Mouse (Mus musculus): ENCODE data around the gene Abhd4. TPM values are rescaled to one million over a fixed set of nuclear protein-coding genes. Genes with fewer than 3 reads are reported as not detected.

The Abhd4 gene
- polyA plus RNA-seq, 1 experiment from 2014 or later = 96.0 TPM

- 87% methylated on average over 5 of the region's 5 CpGs for WGBS
- Histone ChIP-seq H3K4me3 (no peak overlapping the region), H3K27ac (no peak overlapping the region), H3K4me1 (replicated peaks) (peaks cover 19% of the 10 kb centered on the region; the same call in 1 of the 2 replicates), H3K9me3 (replicated peaks) (no peaks in the 10 kb centered on the region), H3K4me2 (no peak overlapping the region), H3K36me3 (no peaks in the 10 kb centered on the region), H3K9ac (no peak overlapping the region), H3K27me3 (no peaks in the 10 kb centered on the region)
- ATAC-seq (replicated peaks; ENCODE audit: insufficient number of reproducible peaks, insufficient read depth, low FRiP score, low read depth) = no peak
These were observed 42.2 kb upstream of the Abhd4 start for GRCm38 (mm10) chr14:54211755-54212154.

DNA sequence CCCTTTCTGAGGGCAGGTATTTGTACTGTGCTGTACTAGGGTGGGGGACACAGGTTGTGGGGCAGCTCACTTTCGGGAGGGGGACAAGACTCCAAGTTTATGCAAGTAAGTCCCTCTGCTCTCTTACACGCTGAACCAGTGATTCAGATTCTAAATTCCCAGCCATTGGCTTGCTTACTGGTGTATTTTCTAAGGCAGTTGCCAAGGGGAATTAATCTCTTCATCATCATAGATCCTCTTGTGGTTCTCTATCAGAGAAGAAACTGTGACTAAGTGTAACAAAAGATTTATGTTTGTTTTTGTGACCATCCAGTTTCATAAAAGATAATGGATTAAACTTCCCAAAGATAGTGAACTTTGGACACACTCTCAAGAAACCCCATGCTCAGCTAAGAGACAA is 40.3 kb upstream of the Abhd4 start:
- no peak overlapping the region for H3K9ac ChIP-seq
- peaks cover 6% of the 10 kb centered on the region; the same call in 1 of the 2 replicates for H3K4me1 ChIP-seq (replicated peaks)
- H3K27ac ChIP-seq = no peak overlapping the region
- H3K9me3 ChIP-seq (replicated peaks) = no peaks in the 10 kb centered on the region
- H3K4me2 ChIP-seq = no peak overlapping the region
- no peak overlapping the region for H3K4me3 ChIP-seq
- no peaks in the 10 kb centered on the region for H3K36me3 ChIP-seq
- ATAC-seq (replicated peaks; ENCODE audit: insufficient number of reproducible peaks, insufficient read depth, low FRiP score, low read depth) = no peak
- H3K27me3 ChIP-seq = no peaks in the 10 kb centered on the region
- WGBS = 72% methylated on average over 2 of the region's 2 CpGs

- no peaks in the 10 kb centered on the region for H3K27me3 ChIP-seq
- H3K4me2 ChIP-seq = no peak overlapping the region
- 30% methylated on average over 2 of the region's 2 CpGs for WGBS
- peak overlapping the region; percentile 59 for H3K27ac ChIP-seq
- H3K4me3 ChIP-seq = no peak overlapping the region
- no peak overlapping the region for H3K9ac ChIP-seq
- ATAC-seq (replicated peaks; ENCODE audit: insufficient number of reproducible peaks, insufficient read depth, low FRiP score, low read depth) = 0 out of 2 replicates have a peak, but pooled peaks have one; percentile 20
- H3K4me1 ChIP-seq (replicated peaks) = peaks cover 6% of the 10 kb centered on the region; the same call in 1 of the 2 replicates
- no peaks in the 10 kb centered on the region for H3K9me3 ChIP-seq (replicated peaks)
- no peaks in the 10 kb centered on the region for H3K36me3 ChIP-seq
These were observed 39.5 kb upstream of the Abhd4 start for GRCm38 (mm10) chr14:54214477-54214876.

DNA sequence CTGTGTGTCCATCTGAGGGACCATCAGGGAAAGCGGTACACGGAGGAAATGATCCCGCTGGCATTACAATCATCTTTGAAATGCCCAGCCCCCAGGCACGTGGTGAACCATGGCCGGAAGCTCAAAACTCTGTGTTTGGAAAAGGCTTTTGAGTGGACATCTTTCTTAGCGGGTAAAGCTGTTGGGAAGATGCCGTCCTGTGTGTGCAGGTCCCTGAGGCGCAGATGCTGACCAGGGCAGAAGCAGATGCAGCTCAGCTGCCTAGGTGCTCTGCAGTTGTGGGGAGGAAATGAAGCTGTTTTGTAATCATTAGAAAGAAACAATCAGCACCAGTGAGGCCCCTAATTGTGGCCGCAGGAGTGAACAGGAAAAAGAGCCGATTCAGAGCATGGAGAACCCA is 39.1 kb upstream of the Abhd4 start:
- Histone ChIP-seq H3K36me3 (no peaks in the 10 kb centered on the region), H3K9me3 (replicated peaks) (no peaks in the 10 kb centered on the region), H3K9ac (no peak overlapping the region), H3K4me1 (replicated peaks) (peaks cover 6% of the 10 kb centered on the region; the same call in 1 of the 2 replicates), H3K27me3 (no peaks in the 10 kb centered on the region), H3K4me2 (no peak overlapping the region), H3K4me3 (no peak overlapping the region), H3K27ac (peak overlapping the region; percentile 59)
- 54% methylated on average over 10 of the region's 10 CpGs for WGBS
- ATAC-seq (replicated peaks; ENCODE audit: insufficient number of reproducible peaks, insufficient read depth, low FRiP score, low read depth) = 0 out of 2 replicates have a peak, but pooled peaks have one; percentile 29

GRCm38 (mm10) chr14:54216126-54216525 is 37.9 kb upstream of the Abhd4 start:
- H3K9me3 ChIP-seq (replicated peaks) = no peaks in the 10 kb centered on the region
- H3K27me3 ChIP-seq = no peaks in the 10 kb centered on the region
- H3K4me2 ChIP-seq = no peak overlapping the region
- no peak overlapping the region for H3K4me3 ChIP-seq
- H3K36me3 ChIP-seq = no peaks in the 10 kb centered on the region
- 79% methylated on average over 7 of the region's 7 CpGs for WGBS
- no peak overlapping the region for H3K9ac ChIP-seq
- H3K4me1 ChIP-seq (replicated peaks) = peaks cover 6% of the 10 kb centered on the region; the same call in 1 of the 2 replicates
- H3K27ac ChIP-seq = no peak overlapping the region
- ATAC-seq (replicated peaks; ENCODE audit: insufficient number of reproducible peaks, insufficient read depth, low FRiP score, low read depth) = no peak

DNA sequence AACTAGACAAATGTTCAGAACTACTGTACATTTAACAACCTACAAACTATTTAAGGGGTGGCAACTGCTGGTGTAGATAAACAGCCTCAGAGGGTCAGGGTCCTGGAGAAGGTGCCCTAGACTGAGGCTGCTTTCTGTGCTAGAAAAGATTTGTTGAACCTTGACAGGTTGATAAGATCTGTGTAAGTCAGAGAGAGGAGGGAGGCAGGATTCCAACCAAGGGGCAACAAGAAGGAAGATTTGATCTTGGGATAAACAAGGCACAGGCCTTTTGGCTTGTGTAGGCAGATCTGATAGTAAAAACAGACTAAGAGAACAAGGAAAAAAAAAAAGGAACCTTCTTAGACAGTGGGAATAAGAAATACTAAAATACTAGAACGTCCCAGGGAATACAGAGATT is 35.8 kb upstream of the Abhd4 start:
- peaks cover 6% of the 10 kb centered on the region for H3K4me1 ChIP-seq (replicated peaks)
- H3K4me3 ChIP-seq = no peak overlapping the region
- ATAC-seq (replicated peaks; ENCODE audit: insufficient number of reproducible peaks, insufficient read depth, low FRiP score, low read depth) = no peak
- 56% methylated on average over 1 of the region's 1 CpGs for WGBS
- no peak overlapping the region for H3K4me2 ChIP-seq
- no peaks in the 10 kb centered on the region for H3K27me3 ChIP-seq
- H3K36me3 ChIP-seq = no peaks in the 10 kb centered on the region
- H3K9me3 ChIP-seq (replicated peaks) = no peaks in the 10 kb centered on the region
- H3K27ac ChIP-seq = no peak overlapping the region
- no peak overlapping the region for H3K9ac ChIP-seq

GRCm38 (mm10) chr14:54218721-54219120 is 35.3 kb upstream of the Abhd4 start:
- no peak overlapping the region for H3K4me2 ChIP-seq
- H3K9me3 ChIP-seq (replicated peaks) = no peaks in the 10 kb centered on the region
- no peaks in the 10 kb centered on the region for H3K27me3 ChIP-seq
- no peaks in the 10 kb centered on the region for H3K36me3 ChIP-seq
- no peak overlapping the region for H3K9ac ChIP-seq
- ATAC-seq (replicated peaks; ENCODE audit: insufficient number of reproducible peaks, insufficient read depth, low FRiP score, low read depth) = no peak
- H3K27ac ChIP-seq = no peak overlapping the region
- 66% methylated on average over 9 of the region's 9 CpGs for WGBS
- H3K4me1 ChIP-seq (replicated peaks) = peaks cover 6% of the 10 kb centered on the region
- no peak overlapping the region for H3K4me3 ChIP-seq

DNA sequence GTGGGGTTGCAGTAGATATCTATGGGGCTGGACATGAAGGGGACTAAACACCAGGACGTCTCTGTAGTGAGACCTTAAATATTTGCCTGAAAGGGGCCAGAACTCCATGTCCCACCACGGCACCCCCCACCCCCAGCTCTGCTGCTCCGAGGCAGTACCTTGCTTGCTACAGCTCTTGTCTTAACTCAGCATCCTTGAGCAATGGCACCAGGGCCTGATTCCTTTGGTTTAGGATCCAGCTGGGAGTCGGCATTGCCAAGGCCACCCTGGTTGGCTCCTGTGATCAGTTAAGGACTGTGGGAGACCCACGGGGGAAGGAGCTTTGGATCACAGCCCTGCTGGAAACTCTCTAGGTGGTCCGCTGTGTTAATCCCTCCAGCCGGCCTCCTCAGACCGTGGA is 34.7 kb upstream of the Abhd4 start:
- H3K4me3 ChIP-seq = no peak overlapping the region
- no peaks in the 10 kb centered on the region for H3K27me3 ChIP-seq
- no peak overlapping the region for H3K9ac ChIP-seq
- peaks cover 6% of the 10 kb centered on the region for H3K4me1 ChIP-seq (replicated peaks)
- H3K9me3 ChIP-seq (replicated peaks) = no peaks in the 10 kb centered on the region
- no peak overlapping the region for H3K4me2 ChIP-seq
- WGBS = 55% methylated on average over 8 of the region's 8 CpGs
- ATAC-seq (replicated peaks; ENCODE audit: insufficient number of reproducible peaks, insufficient read depth, low FRiP score, low read depth) = no peak
- no peak overlapping the region for H3K27ac ChIP-seq
- H3K36me3 ChIP-seq = no peaks in the 10 kb centered on the region

- no peaks in the 10 kb centered on the region for H3K27me3 ChIP-seq
- no peaks in the 10 kb centered on the region for H3K9me3 ChIP-seq (replicated peaks)
- WGBS = 68% methylated on average over 7 of the region's 7 CpGs
- H3K4me1 ChIP-seq (replicated peaks) = peaks cover 9% of the 10 kb centered on the region
- no peaks in the 10 kb centered on the region for H3K36me3 ChIP-seq
- H3K4me3 ChIP-seq = no peak overlapping the region
- H3K9ac ChIP-seq = no peak overlapping the region
- H3K4me2 ChIP-seq = no peak overlapping the region
- H3K27ac ChIP-seq = no peak overlapping the region
- no peak for ATAC-seq (replicated peaks; ENCODE audit: insufficient number of reproducible peaks, insufficient read depth, low FRiP score, low read depth)
These were observed 34.1 kb upstream of the Abhd4 start for GRCm38 (mm10) chr14:54219849-54220248.

DNA sequence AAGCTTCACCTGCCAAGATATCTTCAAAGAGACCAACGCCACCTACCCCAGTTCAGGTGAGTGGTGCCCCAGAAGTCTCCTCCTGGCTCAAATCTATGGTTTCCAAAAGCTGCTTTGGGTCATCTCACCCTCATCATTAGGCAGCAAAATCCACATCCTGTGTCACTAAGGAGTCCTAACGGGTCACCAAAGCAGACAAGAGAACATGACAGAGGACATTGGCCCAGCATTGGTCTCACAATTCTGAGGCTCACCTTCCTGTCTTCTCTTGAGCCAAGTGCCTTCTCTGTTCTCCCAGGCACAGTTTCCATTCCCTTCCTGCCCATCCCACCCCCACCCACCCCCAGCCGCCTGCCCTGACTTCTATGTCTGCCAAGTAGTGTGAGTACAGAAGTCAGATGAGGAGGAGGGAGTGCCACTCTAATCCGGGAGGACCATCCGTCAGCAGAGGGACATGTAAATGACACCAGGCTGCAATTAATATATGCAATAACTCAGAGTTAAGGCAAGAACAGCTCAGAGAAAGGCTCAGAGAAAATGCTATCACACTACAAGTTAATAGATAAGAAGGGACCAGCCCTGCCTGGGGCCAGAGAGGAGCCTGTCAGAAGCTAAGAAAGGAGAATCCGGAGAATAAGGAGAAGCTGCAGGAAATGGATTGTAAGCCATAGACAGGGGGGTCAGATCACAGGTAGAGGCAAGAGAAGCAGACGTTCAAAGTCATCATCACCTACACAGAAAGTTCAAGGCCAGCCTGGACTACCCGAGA is 33.1 kb upstream of the Abhd4 start:
- Histone ChIP-seq H3K4me2 (no peak overlapping the region), H3K4me3 (no peak overlapping the region), H3K9me3 (replicated peaks) (no peaks in the 10 kb centered on the region), H3K27ac (no peak overlapping the region), H3K4me1 (replicated peaks) (peaks cover 11% of the 10 kb centered on the region), H3K9ac (no peak overlapping the region), H3K36me3 (no peaks in the 10 kb centered on the region), H3K27me3 (no peaks in the 10 kb centered on the region)
- 52% methylated on average over 8 of the region's 8 CpGs for WGBS
- ATAC-seq (replicated peaks; ENCODE audit: insufficient number of reproducible peaks, insufficient read depth, low FRiP score, low read depth) = no peak

DNA sequence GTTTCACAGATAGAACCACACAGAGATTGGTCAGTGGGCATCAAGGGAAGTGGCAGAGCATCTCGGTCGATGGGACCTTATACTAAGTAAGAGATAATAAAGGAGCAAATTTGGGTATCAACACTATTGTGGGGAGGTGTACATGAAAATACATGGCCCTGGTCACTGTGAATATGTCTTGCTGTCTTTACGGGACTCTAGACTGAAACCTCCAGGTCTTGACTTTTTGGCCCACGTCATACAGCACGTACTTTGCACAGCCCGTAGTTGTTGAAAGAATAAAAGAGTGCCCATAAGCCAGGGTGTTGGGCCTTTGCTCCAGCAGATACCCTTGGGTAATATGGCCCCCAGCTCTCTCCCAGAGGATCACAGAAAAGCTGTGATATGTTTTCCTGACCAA is 32.3 kb upstream of the Abhd4 start:
- no peak overlapping the region for H3K9ac ChIP-seq
- H3K4me3 ChIP-seq = no peak overlapping the region
- H3K27me3 ChIP-seq = no peaks in the 10 kb centered on the region
- no peak overlapping the region for H3K4me2 ChIP-seq
- no peak for ATAC-seq (replicated peaks; ENCODE audit: insufficient number of reproducible peaks, insufficient read depth, low FRiP score, low read depth)
- H3K4me1 ChIP-seq (replicated peaks) = peaks cover 11% of the 10 kb centered on the region
- WGBS = 92% methylated on average over 6 of the region's 6 CpGs
- H3K36me3 ChIP-seq = no peaks in the 10 kb centered on the region
- H3K9me3 ChIP-seq (replicated peaks) = no peaks in the 10 kb centered on the region
- no peak overlapping the region for H3K27ac ChIP-seq

DNA sequence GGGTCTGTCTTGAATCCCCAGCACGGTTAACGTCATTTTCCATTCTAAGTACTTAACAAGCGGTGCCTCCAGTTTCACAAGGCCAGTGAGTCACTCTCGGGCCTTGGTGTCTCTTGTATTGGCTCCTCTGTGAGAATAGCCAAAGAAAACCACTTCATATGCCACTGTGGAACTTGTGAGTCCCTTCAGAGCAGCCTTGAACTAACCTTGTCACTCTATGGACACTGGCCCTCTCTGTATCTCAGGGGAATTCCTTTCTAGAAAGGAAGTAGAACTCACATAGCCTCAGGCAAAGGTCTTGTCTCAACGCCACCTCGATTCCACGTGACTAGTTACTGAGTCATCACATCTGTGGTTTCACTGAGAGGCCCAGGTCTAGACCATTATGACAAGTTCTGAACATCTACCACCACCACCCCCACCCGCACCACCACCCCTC is 31.7 kb upstream of the Abhd4 start:
- H3K4me3 ChIP-seq = no peak overlapping the region
- no peak overlapping the region for H3K9ac ChIP-seq
- no peaks in the 10 kb centered on the region for H3K36me3 ChIP-seq
- H3K9me3 ChIP-seq (replicated peaks) = no peaks in the 10 kb centered on the region
- WGBS = 73% methylated on average over 8 of the region's 8 CpGs
- no peak overlapping the region for H3K4me2 ChIP-seq
- no peaks in the 10 kb centered on the region for H3K27me3 ChIP-seq
- peaks cover 16% of the 10 kb centered on the region for H3K4me1 ChIP-seq (replicated peaks)
- H3K27ac ChIP-seq = no peak overlapping the region
- ATAC-seq (replicated peaks; ENCODE audit: insufficient number of reproducible peaks, insufficient read depth, low FRiP score, low read depth) = no peak
